ENCODE assay signal across 28 mouse cellular contexts in the genomic region with DNA sequence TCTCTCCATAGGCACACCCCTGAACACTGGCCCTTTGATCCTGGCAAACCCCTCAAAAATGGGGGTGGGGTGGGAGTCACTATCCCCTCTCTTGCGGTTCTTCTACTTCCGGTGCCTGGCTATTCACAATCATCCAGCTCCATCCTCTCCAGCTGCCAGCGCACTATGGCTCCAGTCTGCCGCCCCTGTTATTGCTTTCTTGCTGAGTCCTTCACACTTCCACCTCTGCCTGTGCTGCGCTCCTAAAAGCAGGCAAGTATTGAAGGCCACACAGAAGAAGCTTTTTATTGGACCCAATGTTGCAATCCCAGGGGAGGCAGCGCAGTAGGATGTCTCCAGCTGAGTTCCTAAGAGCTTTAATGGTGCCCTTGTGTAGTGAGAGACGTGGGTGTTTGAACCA.
DNase-seq lines count a peak whose midpoint lies in the region; ATAC-seq and TF ChIP-seq lines count a peak whose summit lies in the region.
"Had no signal": no experiment of that assay in that cellular context is flagged by ENCODE, and none has a peak within 500 bp of the region (broad histone marks: within the 10 kb centered on the region; RNA-seq: fewer than 3 reads in every experiment).

No protein-coding gene starts in this region.

- H3K36me3 ChIP-seq in megakaryocyte, embryonic 14.5 days (replicated peaks; ENCODE audit: low read length), result no peaks in the 10 kb centered on the region
- H3K36me3 ChIP-seq in intestine, embryonic 15.5 days, result no peaks in the 10 kb centered on the region
- H3K36me3 ChIP-seq: embryonic facial prominence, embryonic 12.5 days; forebrain, embryonic 15.5 days; hindbrain, embryonic 12.5 days; limb, embryonic 15.5 days; liver, embryonic 13.5 days; stomach, embryonic 15.5 days had no signal

- peaks cover 42% of the 10 kb centered on the region for H3K27me3 ChIP-seq in megakaryocyte, embryonic 14.5 days (replicated peaks)
- no peaks in the 10 kb centered on the region for H3K27me3 ChIP-seq in intestine, embryonic 15.5 days (replicated peaks)
- H3K27me3 ChIP-seq: embryonic facial prominence, embryonic 12.5 days; forebrain, embryonic 15.5 days; hindbrain, embryonic 12.5 days; limb, embryonic 15.5 days; liver, embryonic 13.5 days; stomach, embryonic 15.5 days had no signal

- WGBS in intestine, embryonic 15.5 days, result 56% methylated on average over 7 of the region's 7 CpGs

- no peak overlapping the region for H3K27ac ChIP-seq in intestine, embryonic 15.5 days
- no peak overlapping the region for H3K27ac ChIP-seq in layer of hippocampus, adult 2 months
- H3K27ac ChIP-seq: embryonic facial prominence, embryonic 12.5 days; forebrain, embryonic 15.5 days; hindbrain, embryonic 12.5 days; hindbrain, postnatal 0 days; left cerebral cortex, adult 2 months; limb, embryonic 15.5 days; liver, embryonic 13.5 days; stomach, embryonic 15.5 days had no signal

- H3K9me3 ChIP-seq in megakaryocyte, embryonic 14.5 days, result peaks cover 15% of the 10 kb centered on the region
- no peaks in the 10 kb centered on the region for H3K9me3 ChIP-seq in intestine, embryonic 15.5 days
- H3K9me3 ChIP-seq: embryonic facial prominence, embryonic 12.5 days; forebrain, embryonic 15.5 days; hindbrain, embryonic 12.5 days; limb, embryonic 15.5 days; liver, embryonic 13.5 days; stomach, embryonic 15.5 days had no signal

- no peak overlapping the region for H3K4me2 ChIP-seq in intestine, embryonic 15.5 days (replicated peaks)
- H3K4me2 ChIP-seq: embryonic facial prominence, embryonic 12.5 days; forebrain, embryonic 15.5 days; hindbrain, embryonic 12.5 days; limb, embryonic 15.5 days; liver, embryonic 13.5 days; stomach, embryonic 15.5 days had no signal

- TF ChIP-seq CTCF in layer of hippocampus, adult 2 months (conservative IDR thresholded peaks at IDR 0.05), result no peak

- no peak for ATAC-seq in megakaryocyte, adult 5-6 weeks (ENCODE audit: poor library complexity, severe bottlenecking)
- ATAC-seq in intestine, embryonic 15.5 days, result 0 out of 2 replicates have a peak, but pooled peaks have one; percentile 20
- ATAC-seq: forebrain, embryonic 15.5 days; hindbrain, postnatal 0 days; lung, postnatal 0 days had no signal

- DNase-seq in thymus, postnatal 4 days, result peak; percentile 40
- DNase-seq in thymus, adult 18-20 months, result no peak
- no peak for DNase-seq in layer of hippocampus, adult 2 months (ENCODE audit: low spot score in 2 of 2)
- no peak for DNase-seq in layer of hippocampus, postnatal 14 days (ENCODE audit: low spot score in 2 of 2)
- DNase-seq: adrenal gland, postnatal 14 days; B cell, adult 2 months; cerebellum, adult 11-12 months; cerebellum, adult 9-11 months; embryo, embryonic 11 days; heart, postnatal 36 days; kidney, adult 11 months; kidney, postnatal 14 days; liver, embryonic 13.5 days; lung, adult 18-20 months; lung, postnatal 4 days; midbrain, embryonic 14.5 days; right cerebral cortex, postnatal 14 days had no signal

- peaks cover 15% of the 10 kb centered on the region for H3K4me1 ChIP-seq in megakaryocyte, embryonic 14.5 days
- H3K4me1 ChIP-seq in intestine, embryonic 15.5 days (replicated peaks), result peaks cover 5% of the 10 kb centered on the region; the same call in 1 of the 2 replicates
- H3K4me1 ChIP-seq: embryonic facial prominence, embryonic 12.5 days; forebrain, embryonic 15.5 days; hindbrain, embryonic 12.5 days; stomach, embryonic 15.5 days had no signal

- no peak overlapping the region for H3K9ac ChIP-seq in intestine, embryonic 15.5 days
- H3K9ac ChIP-seq: embryonic facial prominence, embryonic 12.5 days; forebrain, embryonic 15.5 days; hindbrain, embryonic 12.5 days; limb, embryonic 15.5 days; liver, embryonic 13.5 days; stomach, embryonic 15.5 days had no signal

- H3K4me3 ChIP-seq in megakaryocyte, embryonic 14.5 days (replicated peaks), result peak overlapping the region; percentile 48
- H3K4me3 ChIP-seq in intestine, embryonic 15.5 days (replicated peaks), result no peak overlapping the region
- H3K4me3 ChIP-seq in layer of hippocampus, adult 2 months, result no peak overlapping the region
- H3K4me3 ChIP-seq: embryonic facial prominence, embryonic 12.5 days; forebrain, embryonic 15.5 days; hindbrain, embryonic 12.5 days; left cerebral cortex, adult 2 months; limb, embryonic 15.5 days; liver, embryonic 13.5 days; stomach, embryonic 15.5 days had no signal
